Mouse (Mus musculus): ENCODE results near the gene Zc2hc1b.

Gene Zc2hc1b

DNA sequence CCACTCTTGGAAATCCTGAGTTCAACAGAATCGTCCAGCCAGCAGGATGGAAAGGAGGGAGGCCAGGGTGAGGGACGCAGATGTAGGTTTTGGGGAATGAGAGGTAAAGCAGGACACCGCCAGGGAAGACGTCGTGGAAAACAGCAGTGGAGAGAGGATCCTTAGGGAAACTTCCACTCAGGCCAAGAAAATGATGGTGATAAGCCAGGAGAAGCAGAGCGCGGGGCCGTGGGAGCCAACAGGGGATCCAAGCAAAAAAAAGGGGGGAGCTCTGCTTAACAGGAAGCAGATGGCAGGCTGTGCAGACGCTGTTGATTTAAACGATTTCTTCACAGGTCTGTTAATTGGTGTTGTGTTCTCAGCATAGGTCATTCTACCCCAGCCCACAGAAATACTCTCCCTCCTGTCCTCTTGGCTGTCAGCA is 5.0 kb downstream of the Zc2hc1b start:
- peak in 1 of 2 experiments; percentile 28 for DNase-seq (ENCODE audit: low spot score in 2 of 2)

DNA sequence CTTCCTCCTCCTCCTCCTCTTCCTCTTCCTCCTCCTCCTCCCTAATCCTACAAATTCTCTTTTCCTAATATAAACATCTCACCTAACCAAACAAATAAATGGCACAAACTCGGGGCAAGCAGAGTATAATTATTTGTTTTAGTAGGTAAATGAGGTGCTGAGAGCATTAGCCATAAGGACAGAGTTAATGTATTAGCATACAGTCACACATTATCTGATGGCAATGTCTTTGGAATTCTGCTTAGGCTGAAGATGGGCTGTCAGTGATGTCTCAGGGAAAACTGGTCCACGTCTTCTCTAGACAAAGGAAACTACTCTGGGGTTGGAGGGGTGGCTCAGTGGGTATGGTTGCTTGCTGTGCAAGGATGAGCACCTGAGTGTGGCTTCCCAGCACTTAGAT is 6.4 kb downstream of the Zc2hc1b start:
- DNase-seq (ENCODE audit: low spot score in 2 of 2) = no peak

DNA sequence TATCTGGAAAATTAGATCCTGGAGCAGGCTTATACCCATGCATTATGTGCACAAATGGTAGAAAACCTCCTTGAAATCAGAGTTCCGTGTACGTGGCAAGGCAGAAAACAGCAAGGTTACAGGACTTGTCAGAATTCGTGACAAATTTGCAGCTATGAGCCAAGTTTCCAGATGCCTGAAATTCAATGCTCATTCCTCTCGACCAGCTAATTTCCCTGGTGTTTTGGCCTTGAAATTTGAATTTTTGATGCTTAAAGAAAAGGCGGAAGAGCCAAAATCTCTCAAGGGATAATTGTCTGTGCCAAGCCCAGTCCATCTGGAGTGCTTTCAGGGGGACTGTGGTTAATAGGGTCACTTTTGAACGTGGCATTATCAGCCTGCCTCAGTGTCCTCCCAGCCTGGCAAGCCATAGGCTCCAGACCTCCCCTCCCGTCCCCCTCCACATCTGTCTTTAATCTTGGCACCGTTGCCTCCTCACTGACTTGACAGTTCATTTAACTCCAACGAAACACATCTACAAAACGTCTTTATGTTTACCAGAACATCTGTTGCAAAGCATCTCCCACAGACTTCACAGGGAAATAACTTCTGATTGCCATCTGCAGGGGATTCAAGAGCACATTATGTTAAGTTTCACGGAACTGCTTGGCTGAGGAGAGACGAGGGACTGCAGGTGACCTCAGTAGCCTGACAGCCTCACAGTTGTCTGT is 6.9 kb downstream of the Zc2hc1b start:
- DNase-seq (ENCODE audit: low spot score in 2 of 2) = peak in 1 of 2 experiments; percentile 28

DNA sequence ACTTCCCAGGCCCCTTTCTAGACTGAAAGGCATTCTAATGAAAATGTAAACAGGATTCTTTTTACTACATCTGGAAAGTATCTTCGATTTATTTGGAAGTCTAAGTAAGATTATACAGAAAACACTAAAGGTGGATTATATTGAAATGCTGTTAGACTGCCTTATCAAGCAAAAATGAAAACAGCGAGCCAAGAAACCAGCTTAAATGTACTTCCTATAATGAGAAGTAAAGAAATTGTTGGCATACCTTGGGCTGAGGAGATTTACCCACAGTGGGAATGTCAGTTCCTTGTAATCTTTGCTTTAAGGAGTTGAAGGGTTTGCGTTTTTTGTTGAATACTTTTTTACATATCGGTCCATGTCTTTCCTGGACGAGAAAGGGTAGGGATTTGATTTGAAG is 9.4 kb downstream of the Zc2hc1b start:
- no peak for DNase-seq (ENCODE audit: low spot score in 2 of 2)

DNA sequence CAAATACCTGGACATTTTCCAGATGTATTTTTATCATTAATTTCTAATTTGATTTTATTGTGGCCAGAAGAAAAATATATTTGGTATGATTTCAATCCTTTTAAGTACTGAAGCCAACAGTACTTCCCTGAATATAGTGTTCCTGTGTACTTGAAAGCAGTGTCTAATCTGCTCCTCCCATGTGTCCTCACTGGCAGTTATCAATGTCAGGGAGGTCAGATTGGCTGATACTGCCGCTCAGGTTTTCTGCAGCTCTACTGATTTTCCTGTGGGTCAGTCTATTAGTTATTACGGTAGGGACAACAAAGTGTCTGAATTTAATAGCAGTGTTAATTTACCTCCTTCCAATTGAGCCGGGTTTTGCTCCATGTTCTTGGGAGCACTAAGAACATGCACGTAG is 15.8 kb downstream of the Zc2hc1b start:
- no peak for DNase-seq (ENCODE audit: low spot score in 2 of 2)

DNA sequence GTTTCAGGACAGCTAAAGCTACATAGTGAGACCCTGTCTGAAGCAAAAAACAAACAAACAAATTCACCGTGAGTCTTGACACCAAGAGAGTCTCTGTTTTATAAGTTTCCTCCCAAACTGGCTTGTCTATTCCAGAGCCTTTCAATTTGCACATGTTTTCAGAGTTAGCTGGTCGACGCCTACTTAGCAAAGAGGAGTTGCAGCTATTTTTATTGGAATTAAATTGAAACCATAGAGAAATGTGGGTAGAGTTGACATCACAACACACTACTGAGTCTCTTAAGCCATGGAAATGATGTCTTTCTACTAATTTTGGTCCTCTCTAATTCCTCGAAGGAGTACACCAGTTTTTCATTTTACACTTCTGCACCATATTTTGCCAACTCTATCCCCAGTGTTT is 16.9 kb downstream of the Zc2hc1b start:
- DNase-seq (ENCODE audit: low spot score in 2 of 2) = no peak

DNA sequence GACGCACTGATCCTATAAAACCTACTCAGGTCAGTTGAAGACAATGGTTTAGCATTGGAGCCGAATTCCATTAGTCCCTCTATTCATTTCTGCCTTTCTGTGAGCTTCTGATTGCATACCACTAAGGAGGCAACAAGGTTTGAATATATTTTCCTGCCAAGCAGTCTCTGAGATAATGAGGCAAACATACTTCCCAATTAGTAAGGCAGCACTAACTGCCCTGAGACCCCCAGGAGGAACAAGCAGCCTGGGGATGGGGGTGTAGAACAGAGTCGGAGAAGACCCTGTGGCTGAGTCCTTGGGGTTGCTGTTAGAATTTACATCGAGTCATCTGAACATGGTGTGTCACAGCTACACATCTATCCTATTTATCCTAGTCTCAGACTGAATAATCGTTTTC is 22.4 kb downstream of the Zc2hc1b start:
- DNase-seq (ENCODE audit: low spot score in 2 of 2) = no peak

DNA sequence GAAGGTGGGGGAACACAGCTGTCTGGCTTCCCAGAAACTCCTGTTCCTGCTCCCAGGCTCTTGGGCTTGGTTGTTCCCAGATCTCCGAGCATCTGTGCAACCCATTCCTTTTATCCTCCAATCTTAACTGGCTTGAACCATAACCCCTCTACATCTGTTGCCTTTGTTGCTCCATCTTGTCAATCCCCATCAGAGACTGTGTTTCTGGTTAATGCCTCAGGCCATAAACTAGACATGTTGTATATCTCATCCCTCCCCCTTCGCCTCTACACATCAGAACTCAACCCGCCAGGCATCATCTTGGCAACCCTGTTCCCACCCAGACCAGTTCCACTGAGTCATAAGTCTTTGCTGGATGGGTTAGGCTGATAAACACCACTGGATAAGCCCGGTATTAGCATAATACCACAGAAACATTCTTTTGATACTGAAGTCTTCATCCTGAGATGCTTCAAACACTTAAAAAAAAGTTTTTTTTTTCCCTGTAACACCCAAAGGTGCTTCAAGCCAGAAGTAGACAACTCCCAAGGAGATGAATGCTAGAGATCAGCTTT is 24.9 kb downstream of the Zc2hc1b start:
- DNase-seq (ENCODE audit: low spot score in 2 of 2) = no peak

DNA sequence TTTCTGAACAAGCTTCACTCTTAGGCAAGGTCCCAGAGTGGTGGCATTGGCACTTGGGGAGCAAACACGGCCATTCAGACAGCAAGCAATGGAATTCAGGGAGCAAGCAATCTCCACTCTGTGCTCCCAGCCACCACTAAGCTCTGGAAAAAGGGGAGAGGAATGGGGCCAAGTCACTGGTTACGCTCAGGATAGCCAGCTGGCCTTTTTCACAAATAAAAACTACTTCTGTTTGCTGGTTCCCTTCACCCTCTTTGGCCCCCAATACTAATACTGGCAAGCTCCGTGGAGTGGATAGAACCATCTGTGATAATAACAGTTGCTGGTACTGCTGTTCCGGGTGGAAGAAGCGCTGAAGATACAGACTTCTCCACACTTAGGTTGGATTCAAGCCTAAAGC is 26.5 kb downstream of the Zc2hc1b start:
- DNase-seq (ENCODE audit: low spot score in 2 of 2) = no peak

DNA sequence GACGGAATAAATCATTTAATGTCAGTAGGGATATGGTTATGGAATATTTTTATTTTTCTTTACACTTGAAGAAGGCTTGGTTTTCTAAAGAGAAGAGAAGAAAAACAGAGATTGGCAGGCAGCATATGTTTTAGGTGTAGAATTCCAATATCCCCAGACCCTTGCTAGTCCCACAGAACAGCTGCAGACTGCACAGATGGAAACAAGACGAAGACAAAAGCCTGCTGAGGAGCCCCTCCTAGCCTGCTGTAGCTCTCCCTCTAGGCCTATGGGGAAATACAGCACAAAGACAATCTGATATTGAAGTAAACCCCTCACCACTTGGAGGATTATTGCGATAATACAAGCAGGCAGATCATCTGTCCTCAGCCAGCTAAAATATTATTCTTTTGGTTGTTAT is 27.4 kb downstream of the Zc2hc1b start:
- DNase-seq (ENCODE audit: low spot score in 2 of 2) = no peak

DNA sequence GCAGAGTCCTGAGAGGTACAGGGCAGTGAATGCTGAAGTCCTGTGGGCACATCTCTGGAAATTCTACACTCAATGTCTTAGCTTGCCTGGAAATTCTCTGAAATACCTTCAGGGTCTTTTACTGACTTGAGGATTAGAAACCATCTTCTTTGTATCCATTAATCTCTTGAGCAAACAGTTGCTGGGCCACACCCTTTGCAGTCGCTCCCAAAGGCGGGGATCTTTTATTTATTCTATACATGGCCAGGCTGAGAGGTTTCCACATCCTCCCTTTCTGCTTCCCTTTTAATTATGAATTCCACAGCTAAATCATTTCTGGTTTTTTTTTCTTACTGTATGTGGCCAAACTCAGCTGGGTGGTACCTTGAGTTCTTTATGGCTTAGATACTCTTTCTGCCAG is 37.4 kb downstream of the Zc2hc1b start:
- no peak for DNase-seq (ENCODE audit: low spot score in 2 of 2)

DNA sequence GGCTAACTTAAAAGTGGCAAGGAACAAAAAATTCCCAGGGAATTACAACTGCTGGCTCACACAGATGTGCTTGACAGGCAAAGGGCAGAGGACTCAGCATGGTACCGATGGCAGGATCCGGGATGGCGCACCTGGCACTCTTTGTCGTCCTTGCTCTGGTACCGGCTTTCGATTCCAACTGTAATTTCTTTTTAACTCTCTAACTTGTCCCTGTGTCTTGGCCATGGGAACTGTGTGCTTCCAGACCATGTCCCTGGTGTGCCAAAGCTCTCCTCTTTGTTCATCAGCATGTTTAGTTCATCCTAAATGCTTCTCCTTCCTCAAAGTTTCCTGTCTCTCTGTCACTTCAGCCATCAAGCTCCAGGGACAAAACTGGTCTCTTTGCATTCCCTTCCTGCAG is 39.9 kb downstream of the Zc2hc1b start:
- no peak for DNase-seq (ENCODE audit: low spot score in 2 of 2)

DNA sequence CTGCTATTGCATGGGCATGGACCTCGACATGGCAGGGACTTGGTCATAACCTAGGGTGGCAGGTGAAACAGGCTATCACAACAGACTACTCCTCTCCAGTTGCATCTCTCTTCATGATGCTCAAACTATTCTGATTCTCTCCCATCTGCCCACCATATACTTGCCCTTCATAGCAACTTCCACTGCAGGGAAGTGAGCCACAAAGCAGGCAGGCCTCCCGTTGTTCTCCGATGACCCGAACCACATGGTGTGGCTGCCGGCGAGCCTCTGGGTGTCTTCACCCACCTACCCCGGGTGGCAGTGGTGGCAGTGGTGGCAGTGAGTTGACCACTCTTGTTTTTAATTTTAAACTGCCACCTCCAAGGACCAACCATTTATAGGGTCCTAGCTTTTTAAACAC is 42.1 kb downstream of the Zc2hc1b start:
- no peak for DNase-seq (ENCODE audit: low spot score in 2 of 2)

DNA sequence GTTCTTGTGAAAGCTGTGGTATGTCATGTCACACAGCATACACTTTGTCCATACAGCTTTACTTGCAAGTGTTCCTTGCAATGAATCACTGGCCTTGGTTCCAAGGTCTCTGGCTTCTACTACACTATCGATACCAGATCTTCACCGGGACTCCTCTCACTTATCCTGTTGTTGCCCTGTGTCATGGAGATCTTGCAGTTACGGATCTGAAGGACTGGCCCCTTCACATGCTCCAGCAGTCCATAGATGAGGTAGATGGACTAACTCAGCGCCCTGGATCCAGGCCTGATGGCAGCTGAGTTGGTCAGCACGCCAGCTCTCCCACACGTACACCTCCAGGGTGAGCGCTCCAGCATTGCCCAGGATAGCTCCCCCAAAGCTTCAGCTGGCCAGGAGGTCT is 42.5 kb downstream of the Zc2hc1b start:
- DNase-seq (ENCODE audit: low spot score in 2 of 2) = no peak

DNA sequence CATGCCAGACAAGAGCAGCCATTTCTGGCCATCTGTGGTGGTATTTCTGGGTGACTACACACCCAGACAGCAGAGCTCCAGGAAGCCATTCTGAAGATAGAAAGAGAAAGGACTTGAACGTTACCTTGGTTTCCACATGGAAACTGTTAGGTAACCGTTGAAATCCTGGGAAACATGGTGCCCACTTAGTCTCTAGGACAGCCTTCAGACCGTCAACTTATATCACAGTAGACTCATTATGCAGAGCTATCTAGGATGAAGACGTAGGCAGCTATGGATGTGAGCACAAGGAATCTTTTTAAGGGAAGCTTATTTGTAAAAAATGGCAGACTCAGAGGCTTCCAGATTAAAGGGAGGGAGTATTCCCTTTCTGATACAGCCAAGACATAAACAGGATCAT is 44.0 kb downstream of the Zc2hc1b start:
- no peak for DNase-seq (ENCODE audit: low spot score in 2 of 2)

DNA sequence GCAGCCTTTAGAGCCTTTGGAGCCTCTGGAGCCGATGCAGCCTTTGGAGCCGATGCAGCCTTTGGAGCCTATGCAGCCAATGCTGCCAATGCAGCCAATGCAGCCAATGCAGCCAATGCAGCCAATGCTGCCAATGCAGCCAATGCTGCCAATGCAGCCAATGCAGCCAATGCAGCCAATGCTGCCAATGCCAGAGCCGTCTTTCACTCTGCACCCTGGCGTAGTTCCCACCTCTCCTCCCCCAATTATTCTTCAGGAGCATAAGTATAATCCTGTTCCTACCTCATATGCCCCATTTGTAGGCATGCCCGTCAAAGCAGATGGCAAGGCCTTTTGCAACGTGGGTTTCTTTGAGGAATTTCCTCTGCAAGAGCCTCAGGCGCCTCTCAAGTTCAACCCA is 49.9 kb downstream of the Zc2hc1b start:
- no peak for DNase-seq (ENCODE audit: low spot score in 2 of 2)

DNA sequence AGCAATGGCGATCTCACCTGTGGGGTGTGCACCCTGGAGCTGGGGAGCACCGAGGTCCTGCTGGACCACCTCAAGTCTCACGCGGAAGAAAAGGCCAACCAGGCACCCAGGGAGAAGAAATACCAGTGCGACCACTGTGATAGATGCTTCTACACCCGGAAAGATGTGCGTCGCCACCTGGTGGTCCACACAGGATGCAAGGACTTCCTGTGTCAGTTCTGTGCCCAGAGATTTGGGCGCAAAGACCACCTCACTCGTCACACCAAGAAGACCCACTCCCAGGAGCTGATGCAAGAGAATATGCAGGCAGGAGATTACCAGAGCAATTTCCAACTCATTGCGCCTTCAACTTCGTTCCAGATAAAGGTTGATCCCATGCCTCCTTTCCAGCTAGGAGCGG is 50.5 kb downstream of the Zc2hc1b start:
- peak in 1 of 2 experiments; percentile 18 for DNase-seq (ENCODE audit: low spot score in 2 of 2)

DNA sequence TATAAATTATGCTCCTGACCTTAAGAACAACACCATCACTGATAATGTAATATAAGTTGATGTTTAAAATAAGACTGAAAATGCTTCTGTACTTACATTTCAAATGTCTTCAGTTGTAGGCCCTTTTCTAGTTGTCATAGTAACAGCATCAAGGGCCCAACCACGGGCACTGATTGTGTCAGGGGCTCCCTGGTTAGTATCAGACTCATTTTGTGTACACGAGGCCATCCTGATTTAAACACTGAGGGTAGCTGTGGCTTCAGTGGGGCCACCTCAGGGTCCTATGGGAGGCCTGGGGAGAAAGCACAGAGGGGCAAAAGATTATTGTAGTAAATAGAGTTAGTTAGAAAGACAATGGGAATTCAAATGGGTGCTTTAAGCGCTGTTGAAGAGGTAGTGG is 52.0 kb downstream of the Zc2hc1b start:
- DNase-seq (ENCODE audit: low spot score in 2 of 2) = no peak

DNA sequence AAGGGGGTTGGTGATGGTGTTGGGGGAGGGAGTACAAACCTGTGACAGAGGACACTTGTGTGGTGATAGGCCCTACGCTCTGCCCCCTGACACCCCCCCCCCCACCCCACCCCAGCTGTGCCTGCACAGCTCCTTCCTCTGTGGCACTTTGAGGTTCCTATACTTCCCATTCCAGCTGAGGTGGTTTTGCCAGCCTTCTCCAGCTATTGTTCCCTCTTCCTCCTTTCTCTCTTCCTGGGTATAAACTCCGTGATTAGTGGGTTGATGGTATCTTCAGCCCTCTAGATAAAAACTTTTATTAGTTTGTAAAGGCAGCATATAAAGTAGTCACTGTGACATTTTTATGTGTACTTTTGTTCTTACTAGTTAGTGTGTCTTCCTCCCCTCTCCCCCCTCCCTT is 58.5 kb downstream of the Zc2hc1b start:
- no peak for DNase-seq (ENCODE audit: low spot score in 2 of 2)

DNA sequence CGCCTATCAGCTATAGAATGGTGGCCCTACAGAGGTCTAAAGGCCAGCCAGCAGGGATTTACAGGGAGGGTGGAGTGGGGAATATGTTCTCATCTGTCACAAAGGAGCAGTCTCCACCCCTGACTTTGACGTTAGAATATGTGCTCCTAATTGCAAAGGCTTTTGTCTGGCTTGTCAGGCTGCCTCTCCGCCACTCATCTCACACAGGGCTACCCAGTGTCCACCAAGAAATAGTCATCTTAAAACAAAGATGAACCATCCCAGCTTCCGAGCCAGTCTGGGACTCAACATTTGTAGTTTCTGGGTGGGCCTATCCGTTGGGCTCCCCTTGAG is 59.1 kb downstream of the Zc2hc1b start:
- no peak for DNase-seq (ENCODE audit: low spot score in 2 of 2)

DNA sequence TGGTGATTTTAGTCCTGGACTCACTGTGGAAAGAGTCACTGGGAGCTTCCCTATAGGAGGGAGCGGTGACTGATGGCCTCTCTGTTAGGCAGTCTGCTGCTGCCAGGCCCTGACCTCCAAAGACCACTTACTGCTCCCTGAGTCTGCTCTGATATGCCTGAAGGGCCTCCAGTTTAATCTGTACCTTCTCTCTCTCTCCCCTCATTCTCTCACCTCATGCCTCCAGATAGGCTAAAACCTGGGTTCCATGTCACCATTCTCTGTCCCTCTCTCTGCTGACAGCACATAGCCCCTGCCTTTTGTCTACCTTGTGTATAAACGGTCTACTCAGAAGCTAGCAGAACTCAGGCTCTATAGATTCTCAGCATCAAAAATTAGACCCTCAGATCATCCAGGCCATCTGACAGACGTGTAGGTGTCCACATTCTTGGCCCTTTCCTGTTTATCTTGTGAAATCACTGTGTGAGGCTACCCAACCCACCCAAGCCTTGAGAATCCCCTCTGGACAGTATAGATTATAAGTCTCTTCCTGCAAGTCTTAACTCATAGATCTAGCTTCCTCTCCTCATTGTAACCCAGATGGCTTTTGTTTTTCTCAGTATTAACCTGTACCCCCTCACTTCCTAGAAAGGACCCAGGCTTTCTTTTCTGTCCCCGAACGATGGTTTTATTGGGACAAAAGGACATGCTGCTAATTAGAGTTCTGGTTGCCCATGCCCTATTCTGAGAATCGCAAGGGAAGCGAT is 59.6 kb downstream of the Zc2hc1b start:
- DNase-seq (ENCODE audit: low spot score in 2 of 2) = no peak

DNA sequence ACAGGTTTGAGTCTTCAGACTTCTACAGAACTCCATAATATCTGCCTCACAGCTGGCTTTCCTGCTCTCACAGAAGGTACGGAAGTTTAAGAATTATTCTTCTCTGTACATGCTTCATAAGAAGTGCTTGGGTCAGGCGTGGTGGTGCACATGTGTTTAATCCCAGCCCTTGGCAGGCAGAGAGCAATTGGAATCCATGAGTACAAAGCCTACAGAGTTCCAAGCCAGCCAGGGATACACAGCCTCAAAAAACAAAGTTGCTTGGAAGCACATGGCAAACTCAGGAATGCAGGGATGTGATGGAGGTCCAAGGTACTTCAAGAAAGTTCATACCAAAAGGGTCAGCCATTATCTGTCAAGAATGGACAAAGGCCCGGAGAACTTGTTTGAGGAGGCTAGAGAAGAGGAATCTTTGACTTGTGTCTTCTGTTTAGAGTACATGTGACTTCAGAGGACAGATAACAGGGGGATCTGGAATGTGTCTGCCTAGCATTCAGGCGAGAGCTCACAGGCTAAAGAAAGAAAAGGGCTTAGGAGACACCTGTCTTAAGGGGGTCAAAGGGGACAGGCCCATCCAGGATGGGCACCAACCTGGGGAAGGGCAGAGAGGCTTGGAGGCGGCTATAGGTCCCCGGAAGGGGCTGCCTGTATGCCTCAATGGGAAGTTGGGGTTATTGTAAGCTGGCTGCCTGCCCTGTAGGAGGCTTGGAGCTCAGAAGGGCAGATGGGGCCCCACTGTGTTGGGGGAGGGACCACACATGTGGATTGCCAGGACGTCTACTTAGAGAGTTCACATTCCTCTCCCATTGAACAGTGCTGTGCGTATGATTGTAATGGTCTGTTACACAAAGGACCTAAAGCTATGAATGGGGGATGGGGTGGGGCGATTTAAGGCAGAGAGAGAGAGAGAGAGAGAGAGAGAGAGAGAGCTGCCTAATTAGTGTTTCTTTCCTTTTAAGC is 60.8 kb downstream of the Zc2hc1b start:
- DNase-seq (ENCODE audit: low spot score in 2 of 2) = no peak
